19 mouse cellular contexts compared by ENCODE assay signal in the genomic region with DNA sequence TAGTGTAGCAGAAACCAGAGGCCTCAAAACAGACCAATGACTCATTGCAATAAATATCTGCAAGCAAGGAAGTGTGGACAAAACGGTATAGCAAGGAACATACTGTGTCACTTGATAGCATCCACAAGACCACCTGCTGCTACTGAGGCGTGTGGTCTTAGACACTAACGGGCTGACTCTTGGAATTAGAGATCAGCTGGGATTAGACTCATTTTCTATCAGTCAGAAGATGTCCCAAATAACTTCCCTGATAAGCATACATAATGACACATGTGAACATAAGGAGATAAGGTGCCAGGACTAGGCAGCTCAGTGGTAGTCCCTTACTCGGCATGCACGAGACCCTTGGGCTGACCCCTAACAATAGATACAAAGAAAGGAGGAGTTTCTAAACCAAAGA. TPM values are rescaled to one million over a fixed set of nuclear protein-coding genes. Genes with fewer than 3 reads are reported as not detected.
DNase-seq lines count a peak whose midpoint lies in the region; ATAC-seq and TF ChIP-seq lines count a peak whose summit lies in the region.
"Had no signal": no experiment of that assay in that cellular context is flagged by ENCODE, and none has a peak within 500 bp of the region (broad histone marks: within the 10 kb centered on the region; RNA-seq: fewer than 3 reads in every experiment).

No protein-coding gene starts in this region.

- H3K36me3 ChIP-seq in midbrain, embryonic 11.5 days (ENCODE audit: control insufficient read depth, insufficient read depth, low read length) = no peaks in the 10 kb centered on the region
- H3K36me3 ChIP-seq in midbrain, embryonic 16.5 days (ENCODE audit: control insufficient read depth, insufficient read depth, low read length) = no peaks in the 10 kb centered on the region
- peaks cover 0 to 22% of the 10 kb centered on the region in 2 experiments; a peak in 2 of 4 replicates for H3K36me3 ChIP-seq in MEL (ENCODE audit: control insufficient read depth in 1 of 2, insufficient read depth in 2 of 2, low read length in 2 of 2)
- H3K36me3 ChIP-seq: embryonic facial prominence, embryonic 13.5 days; forebrain, embryonic 12.5 days; heart, embryonic 15.5 days; hindbrain, embryonic 10.5 days had no signal

- ATAC-seq in midbrain, embryonic 11.5 days (ENCODE audit: low FRiP score) = no peak
- no peak for ATAC-seq in midbrain, embryonic 16.5 days
- peak; percentile 17 for ATAC-seq in megakaryocyte progenitor cell, adult 5-6 weeks (replicated peaks; ENCODE audit: poor library complexity)
- ATAC-seq: forebrain, embryonic 16.5 days had no signal

- TF ChIP-seq RAD21 in MEL (IDR thresholded peaks at IDR 0.05; ENCODE audit: low read depth, low read length) = no peak

- no peak overlapping the region for H3K4me3 ChIP-seq in midbrain, embryonic 11.5 days (ENCODE audit: low read depth, low read length)
- H3K4me3 ChIP-seq in midbrain, embryonic 16.5 days (ENCODE audit: low read depth, low read length) = no peak overlapping the region
- no peak overlapping the region for H3K4me3 ChIP-seq in MEL (ENCODE audit: control insufficient read depth in 1 of 2, insufficient read depth in 1 of 2, low read depth in 2 of 2, low read length in 2 of 2)
- H3K4me3 ChIP-seq: embryonic facial prominence, embryonic 13.5 days; forebrain, embryonic 12.5 days; heart, adult 2 months; heart, embryonic 15.5 days; hindbrain, embryonic 10.5 days had no signal

- TF ChIP-seq EP300 in MEL (IDR thresholded peaks at IDR 0.05; ENCODE audit: low read depth in 1 of 2, low read length in 2 of 2) = peak; percentile 29 to 53

- intact Hi-C loops in heart, postnatal 14 days (cut with DNase I) = no loop called here

- no peak overlapping the region for H3K4me2 ChIP-seq in midbrain, embryonic 11.5 days
- no peak overlapping the region for H3K4me2 ChIP-seq in midbrain, embryonic 16.5 days (ENCODE audit: low read length)
- H3K4me2 ChIP-seq: embryonic facial prominence, embryonic 13.5 days; forebrain, embryonic 12.5 days; heart, embryonic 11.5 days; heart, embryonic 15.5 days; hindbrain, embryonic 14.5 days had no signal

- H3K27ac ChIP-seq in midbrain, embryonic 11.5 days (ENCODE audit: low read depth, low read length) = no peak overlapping the region
- no peak overlapping the region for H3K27ac ChIP-seq in midbrain, embryonic 16.5 days (ENCODE audit: low read length)
- 0 out of 2 replicates have a peak overlapping the region, but pooled peaks have one; percentile 15 for H3K27ac ChIP-seq in MEL (ENCODE audit: control insufficient read depth, low read depth, low read length)
- H3K27ac ChIP-seq: embryonic facial prominence, embryonic 13.5 days; forebrain, embryonic 12.5 days; heart, adult 2 months; heart, embryonic 15.5 days; hindbrain, embryonic 10.5 days; hindbrain, embryonic 14.5 days had no signal

- no peaks in the 10 kb centered on the region for H3K27me3 ChIP-seq in midbrain, embryonic 11.5 days (ENCODE audit: control insufficient read depth, insufficient read depth, low read length)
- no peaks in the 10 kb centered on the region for H3K27me3 ChIP-seq in midbrain, embryonic 16.5 days (ENCODE audit: control insufficient read depth, insufficient read depth, low read depth, low read length)
- H3K27me3 ChIP-seq in MEL (ENCODE audit: control insufficient read depth in 1 of 2, insufficient read depth in 2 of 2, low read length in 2 of 2) = no peaks in the 10 kb centered on the region
- H3K27me3 ChIP-seq: embryonic facial prominence, embryonic 13.5 days; heart, embryonic 15.5 days had no signal

- WGBS in midbrain, embryonic 11.5 days = 50% methylated on average over 5 of the region's 5 CpGs
- WGBS in midbrain, embryonic 16.5 days = 42% methylated on average over 5 of the region's 5 CpGs

- DNase-seq in midbrain, embryonic 11.5 days (ENCODE audit: low spot score, missing footprints) = peak; percentile 49
- DNase-seq in MEL (ENCODE audit: low read depth, low spot score) = peak; percentile 61
- DNase-seq in heart, postnatal 14 days = no peak
- DNase-seq in spleen, postnatal 4 days (ENCODE audit: low spot score in 2 of 2) = no peak
- DNase-seq: adrenal gland, postnatal 14 days; cerebellum, adult 18-20 months; cerebellum, adult 9-11 months; cerebellum, postnatal 36 days; gastrocnemius, postnatal 14 days; heart, adult 2 months had no signal

- no peaks in the 10 kb centered on the region for H3K79me2 ChIP-seq in MEL (ENCODE audit: control insufficient read depth, insufficient read depth, low read length, poor library complexity)

- no peak overlapping the region for H3K9ac ChIP-seq in midbrain, embryonic 11.5 days (ENCODE audit: low read length)
- no peak overlapping the region for H3K9ac ChIP-seq in midbrain, embryonic 16.5 days (ENCODE audit: low read depth, low read length)
- H3K9ac ChIP-seq in MEL (ENCODE audit: control insufficient read depth, low read depth, low read length, poor library complexity, severe bottlenecking) = no peak overlapping the region
- H3K9ac ChIP-seq: embryonic facial prominence, embryonic 13.5 days; forebrain, embryonic 12.5 days; heart, embryonic 15.5 days; hindbrain, embryonic 14.5 days had no signal

- TF ChIP-seq CTCF in MEL (IDR thresholded peaks at IDR 0.05 in 2 of 3, conservative IDR thresholded peaks at IDR 0.05 in 1 of 3; ENCODE audit: control insufficient read depth in 1 of 3, insufficient read depth in 1 of 3, low read depth in 2 of 3, low read length in 3 of 3, poor library complexity in 1 of 3, severe bottlenecking in 1 of 3) = no peak

- no peak for TF ChIP-seq POLR2A in MEL (IDR thresholded peaks at IDR 0.05; ENCODE audit: control insufficient read depth in 1 of 2, insufficient read depth in 1 of 2, low read depth in 1 of 2, low read length in 2 of 2, poor library complexity in 1 of 2)

- H3K4me1 ChIP-seq in midbrain, embryonic 11.5 days (ENCODE audit: control insufficient read depth, insufficient read depth, low read length) = no peaks in the 10 kb centered on the region
- H3K4me1 ChIP-seq in midbrain, embryonic 16.5 days (ENCODE audit: control insufficient read depth, insufficient read depth, low read length) = peaks cover 12% of the 10 kb centered on the region
- H3K4me1 ChIP-seq in MEL (ENCODE audit: control insufficient read depth in 1 of 2, insufficient read depth in 2 of 2, low read length in 2 of 2) = peaks cover 16 to 29% of the 10 kb centered on the region in 2 experiments

- no peaks in the 10 kb centered on the region for H3K9me3 ChIP-seq in midbrain, embryonic 11.5 days (ENCODE audit: control insufficient read depth, low read length)
- no peaks in the 10 kb centered on the region for H3K9me3 ChIP-seq in midbrain, embryonic 16.5 days (replicated peaks; ENCODE audit: control insufficient read depth, low read length, poor library complexity, severe bottlenecking)
- H3K9me3 ChIP-seq in MEL (replicated peaks; ENCODE audit: insufficient read depth, low read length) = no peaks in the 10 kb centered on the region
- H3K9me3 ChIP-seq: embryonic facial prominence, embryonic 13.5 days; forebrain, embryonic 12.5 days; heart, embryonic 15.5 days; hindbrain, embryonic 10.5 days had no signal

TF ChIP-seq in MEL, 35 proteins besides CTCF, POLR2A, EP300 and RAD21:
- peak; percentile 46; the same call in 1 of the 2 replicates for TF ChIP-seq TAL1 (IDR thresholded peaks at IDR 0.05; ENCODE audit: low read length)
- peak; percentile 63 for TF ChIP-seq GATA1 (IDR thresholded peaks at IDR 0.05; ENCODE audit: low read depth, low read length)
- TF ChIP-seq ETS1 (IDR thresholded peaks at IDR 0.05; ENCODE audit: low read depth, low read length) = peak; percentile 75
- TF ChIP-seq MEF2A (IDR thresholded peaks at IDR 0.05; ENCODE audit: extremely low read depth, insufficient replicate concordance, low read depth, low read length, poor library complexity, severe bottlenecking) = no peak
- TF ChIP-seq USF1 (IDR thresholded peaks at IDR 0.05; ENCODE audit: low read depth, low read length) = no peak

RNA-seq across cellular contexts. Expression of a gene that starts 21.6 kb away (rescaled TPM):
- 3.4 and 4.2 TPM in 2 replicates for polyA plus RNA-seq in midbrain, embryonic 11.5 days (2014; fragmentation: Nextera tagmentation; extraction: Ambion mirVana)
- 3.6 and 4.6 TPM in 2 replicates for polyA plus RNA-seq in midbrain, embryonic 16.5 days (2015; fragmentation: Nextera tagmentation; extraction: Ambion mirVana)
- total RNA-seq in MEL (2012; rRNA removed) = 8.6 and 9.6 TPM in 2 replicates
- 10 to 100 TPM in 1 of 2 experiments, not detected in 1; 14.4 TPM for polyA plus RNA-seq in MEL (2012; ENCODE audit: insufficient read depth in 1 of 2, insufficient read length in 2 of 2, low read depth in 1 of 2, low replicate concordance in 2 of 2, missing spikeins in 1 of 2)
- total RNA-seq in megakaryocyte progenitor cell, adult 5-6 weeks (2015) = 4.8 and 5.1 TPM in 2 replicates
- total RNA-seq in megakaryocyte progenitor cell, adult 5-6 weeks (2017) = 5.0 and 7.1 TPM in 2 replicates
- 1 to 10 TPM; 6.5 to 8.2 TPM for total RNA-seq in heart, postnatal 14 days (2021)

Comparison
In these comparisons a context has a peak if more than half of its experiments do, and no peak if none do; other contexts are left out.
1. DNase-seq: peak in midbrain, embryonic 11.5 days (single experiment) and MEL (single experiment); none in heart, postnatal 14 days (0 of 2) and spleen, postnatal 4 days (0 of 2).